ENCODE assay signal across 8 mouse cellular contexts in the genomic region with DNA sequence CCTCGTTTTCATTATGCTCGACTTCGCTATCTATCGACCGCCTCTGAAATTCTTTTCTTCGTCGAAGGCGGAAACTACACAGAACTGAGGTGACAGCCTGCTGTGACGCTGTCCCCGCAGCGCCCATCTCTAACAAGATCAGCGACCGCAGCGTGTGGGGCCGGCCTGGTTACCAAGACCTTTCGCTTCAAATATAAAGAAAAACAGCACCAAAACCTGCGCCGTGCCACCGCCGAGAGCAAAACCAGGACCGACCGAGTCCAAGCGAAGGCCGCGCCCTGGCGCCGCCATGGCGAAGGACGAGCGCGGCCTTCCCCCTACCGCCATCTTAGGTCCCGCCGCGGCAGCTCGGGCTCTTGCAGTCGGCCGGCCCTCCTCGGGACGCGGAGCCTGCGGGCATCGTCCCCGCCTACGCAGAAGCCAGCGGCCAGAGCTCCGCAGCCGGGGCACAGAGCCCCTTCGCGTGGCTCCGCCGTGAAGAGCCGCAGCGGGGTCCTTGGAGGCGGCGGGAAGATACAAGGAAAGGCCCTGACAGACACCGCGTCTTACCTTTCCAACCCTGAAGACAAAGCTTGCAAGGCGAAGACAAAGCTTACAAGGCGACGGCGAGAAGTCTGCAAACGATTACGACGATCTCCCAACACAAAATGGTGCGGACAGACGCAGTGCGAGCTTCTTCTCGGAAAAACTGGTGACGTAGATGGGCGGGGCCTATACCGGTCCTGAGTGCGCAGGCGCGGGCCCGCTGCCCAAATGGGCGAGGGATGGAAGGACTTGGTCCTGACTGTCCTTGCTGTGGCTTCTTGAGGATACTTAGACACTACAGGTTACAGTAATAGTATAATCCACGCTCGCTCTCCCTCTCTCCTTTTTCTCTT. TPM values are rescaled to one million over a fixed set of nuclear protein-coding genes. Genes with fewer than 3 reads are reported as not detected.
A peak's percentile ranks its signal among the peaks of the same experiment; 100 is the strongest.
DNase-seq lines count a peak whose midpoint lies in the region; ATAC-seq and TF ChIP-seq lines count a peak whose summit lies in the region.

TSS of gene Clk1 (minus strand) at position 696 of the 878 bp plus-strand sequence.

- no peaks in the 10 kb centered on the region for H3K9me3 ChIP-seq in heart, embryonic 10.5 days
- H3K9me3 ChIP-seq in kidney, embryonic 16.5 days (ENCODE audit: low read length): no peaks in the 10 kb centered on the region

- H3K27me3 ChIP-seq in heart, embryonic 10.5 days (ENCODE audit: insufficient read depth, poor library complexity, severe bottlenecking): no peaks in the 10 kb centered on the region
- H3K27me3 ChIP-seq in kidney, embryonic 16.5 days (ENCODE audit: insufficient read depth, low read length): no peaks in the 10 kb centered on the region
- no peaks in the 10 kb centered on the region for H3K27me3 ChIP-seq in liver, adult 2 months (ENCODE audit: control insufficient read depth, insufficient read depth, low read length)
- H3K27me3 ChIP-seq in myocyte (ENCODE audit: control insufficient read depth, insufficient read depth, insufficient read length): no peaks in the 10 kb centered on the region
- no peaks in the 10 kb centered on the region for H3K27me3 ChIP-seq in splenic B cell, adult 2 months (ENCODE audit: control insufficient read depth, insufficient read depth, low read length, poor library complexity, severe bottlenecking)

- H3K4me1 ChIP-seq in heart, embryonic 10.5 days: peaks cover 3% of the 10 kb centered on the region; the same call in 1 of the 2 replicates
- H3K4me1 ChIP-seq in kidney, embryonic 16.5 days (ENCODE audit: insufficient read depth, low read length): peaks cover 24% of the 10 kb centered on the region
- peaks cover 15% of the 10 kb centered on the region for H3K4me1 ChIP-seq in liver, adult 2 months (ENCODE audit: control insufficient read depth, insufficient read depth, low read length)

- H3ac ChIP-seq in myocyte (ENCODE audit: control insufficient read depth, insufficient read length): peak within 1 kb of the TSS; percentile 60

- TF ChIP-seq POLR2A in liver, adult 2 months (IDR thresholded peaks at IDR 0.05; ENCODE audit: extremely low read depth, insufficient read depth, low read length): peak; percentile 93; the same call in 1 of the 2 replicates
- peak; percentile 94 for TF ChIP-seq POLR2A in myocyte (IDR thresholded peaks at IDR 0.05; ENCODE audit: insufficient read length, low read depth)

- H3K79me2 ChIP-seq in liver, adult 2 months (ENCODE audit: control insufficient read depth, insufficient read depth, low read length): peaks cover 12% of the 10 kb centered on the region; the same call in 1 of the 2 replicates
- H3K79me2 ChIP-seq in myocyte (ENCODE audit: control insufficient read depth, insufficient read depth): peaks cover 49% of the 10 kb centered on the region

- H3K9ac ChIP-seq in kidney, embryonic 16.5 days (replicated peaks; ENCODE audit: low read length): peak within 1 kb of the TSS; percentile 100
- peak within 1 kb of the TSS; percentile 97 for H3K9ac ChIP-seq in liver, adult 2 months (ENCODE audit: low read depth, low read length)

- H3K4me3 ChIP-seq in heart, embryonic 10.5 days: peak within 1 kb of the TSS; percentile 100
- peak within 1 kb of the TSS; percentile 100 for H3K4me3 ChIP-seq in kidney, embryonic 16.5 days (ENCODE audit: low read length)
- H3K4me3 ChIP-seq in liver, adult 2 months (ENCODE audit: insufficient read depth, low read depth, low read length): peak within 1 kb of the TSS; percentile 92
- H3K4me3 ChIP-seq in myocyte: peak within 1 kb of the TSS; percentile 91

- TF ChIP-seq CTCF in liver, adult 2 months (IDR thresholded peaks at IDR 0.05; ENCODE audit: low read depth, low read length): no peak

- H3K27ac ChIP-seq in heart, embryonic 10.5 days: peak within 1 kb of the TSS; percentile 100
- peak within 1 kb of the TSS; percentile 99 for H3K27ac ChIP-seq in kidney, embryonic 16.5 days (ENCODE audit: low read length)
- H3K27ac ChIP-seq in liver, adult 2 months (replicated peaks; ENCODE audit: insufficient read depth, low read depth, low read length): peak within 1 kb of the TSS; percentile 99

- ATAC-seq in erythroblast, adult 5-6 weeks (replicated peaks; ENCODE audit: low FRiP score, poor library complexity, severe bottlenecking): peak; percentile 91
- peak; percentile 93 for ATAC-seq in kidney, embryonic 16.5 days (ENCODE audit: low FRiP score, low TSS enrichment)

- DNase-seq in B cell, adult 2 months: peak; percentile 99
- DNase-seq in brain, adult 2 months (ENCODE audit: low read depth, low spot score): peak; percentile 96
- DNase-seq in heart, embryonic 10.5 days (ENCODE audit: low spot score): peak; percentile 96
- peak; percentile 85 for DNase-seq in liver, adult 2 months (ENCODE audit: extremely low read depth, low read depth, low spot score)
- peak; percentile 96 for DNase-seq in splenic B cell, adult 2 months (ENCODE audit: low read depth, low spot score)

- under 1% methylated on average over 79 of the region's 79 CpGs for WGBS in heart, embryonic 10.5 days
- under 1% methylated on average over 79 of the region's 79 CpGs for WGBS in kidney, embryonic 16.5 days
- under 1% methylated on average over 79 of the region's 79 CpGs for WGBS in liver, adult 2 months

- H3K4me2 ChIP-seq in kidney, embryonic 16.5 days (replicated peaks; ENCODE audit: low read depth, low read length): peak within 1 kb of the TSS; percentile 84
- peak within 1 kb of the TSS; percentile 90 for H3K4me2 ChIP-seq in myocyte (ENCODE audit: low read depth)

- peaks cover 33% of the 10 kb centered on the region for H3K36me3 ChIP-seq in heart, embryonic 10.5 days
- peaks cover 24% of the 10 kb centered on the region for H3K36me3 ChIP-seq in kidney, embryonic 16.5 days (ENCODE audit: insufficient read depth, low read length)
- peaks cover 24% of the 10 kb centered on the region for H3K36me3 ChIP-seq in liver, adult 2 months (ENCODE audit: control insufficient read depth, insufficient read depth, low read length)
- H3K36me3 ChIP-seq in myocyte (ENCODE audit: control insufficient read depth, insufficient read depth): peaks cover 33% of the 10 kb centered on the region
- peaks cover 14% of the 10 kb centered on the region for H3K36me3 ChIP-seq in splenic B cell, adult 2 months (ENCODE audit: control insufficient read depth, insufficient read depth, low read length, poor library complexity, severe bottlenecking)

TF ChIP-seq in myocyte, 11 proteins besides CTCF, POLR2A, EP300 and RAD21:
- TF ChIP-seq POLR2AphosphoS2 (IDR thresholded peaks at IDR 0.05; ENCODE audit: insufficient read length, low read depth) (peak; percentile 97), REST (IDR thresholded peaks at IDR 0.05; ENCODE audit: insufficient read depth, insufficient read length) (no peak)
TF ChIP-seq in myocyte: peak in this region for 1.

RNA-seq across cellular contexts. Expression of gene Clk1, which starts in this region (rescaled TPM):
- 1,350 and 1,470 TPM in 2 replicates for total RNA-seq in erythroblast, adult 5-6 weeks (2015; ENCODE audit: low replicate concordance)
- total RNA-seq in erythroblast, adult 5-6 weeks (2017; ENCODE audit: low replicate concordance): 1,532 and 1,795 TPM in 2 replicates
- 117 TPM in 2 replicates for polyA plus RNA-seq in heart, embryonic 10.5 days (2016; fragmentation: Nextera tagmentation; extraction: Ambion mirVana)
- polyA plus RNA-seq in kidney, embryonic 16.5 days (2015; fragmentation: Nextera tagmentation; extraction: Ambion mirVana): 191 and 204 TPM in 2 replicates
- 128 and 163 TPM in 2 replicates for total RNA-seq in liver, adult 2 months (2014; rRNA removed)
- polyA plus RNA-seq in liver, adult 2 months (2012; rRNA removed): 16.7 and 23.0 TPM in 2 replicates
- 19.4 TPM for polyA plus RNA-seq in myocyte (2012; fragmentation: generic; extraction: Trizol)

Comparison
In these comparisons a context has a peak if more than half of its experiments do, and no peak if none do; other contexts are left out.
1. Peak in every context shown above with its lines: DNase-seq, ATAC-seq, H3K4me3 ChIP-seq and H3K27ac ChIP-seq.